Mouse (Mus musculus): ENCODE data around the gene Mrpl10.
A peak's percentile ranks its signal among the peaks of the same experiment; 100 is the strongest.

Gene Mrpl10

DNA sequence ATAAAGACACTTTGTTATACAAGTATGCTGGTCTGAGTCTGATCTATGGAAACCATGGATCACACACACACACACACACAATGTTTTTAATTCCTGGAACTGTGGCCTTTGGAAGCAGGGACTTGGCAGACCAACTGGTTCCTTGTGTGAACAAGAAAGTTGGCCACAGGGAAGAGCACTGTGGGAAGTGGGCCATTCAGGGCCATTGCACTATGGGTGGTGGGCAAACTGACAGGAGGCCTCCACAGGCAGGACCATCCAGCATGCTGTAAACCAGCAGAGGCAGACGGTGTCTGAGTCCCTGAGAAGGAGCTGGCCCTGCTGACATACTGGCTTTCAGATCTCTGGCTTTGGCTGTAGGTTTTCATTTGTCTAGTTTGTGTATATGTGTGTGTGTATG lies 28.0 kb downstream of the Mrpl10 start:
- no peak for DNase-seq (ENCODE audit: low spot score in 2 of 2)

DNA sequence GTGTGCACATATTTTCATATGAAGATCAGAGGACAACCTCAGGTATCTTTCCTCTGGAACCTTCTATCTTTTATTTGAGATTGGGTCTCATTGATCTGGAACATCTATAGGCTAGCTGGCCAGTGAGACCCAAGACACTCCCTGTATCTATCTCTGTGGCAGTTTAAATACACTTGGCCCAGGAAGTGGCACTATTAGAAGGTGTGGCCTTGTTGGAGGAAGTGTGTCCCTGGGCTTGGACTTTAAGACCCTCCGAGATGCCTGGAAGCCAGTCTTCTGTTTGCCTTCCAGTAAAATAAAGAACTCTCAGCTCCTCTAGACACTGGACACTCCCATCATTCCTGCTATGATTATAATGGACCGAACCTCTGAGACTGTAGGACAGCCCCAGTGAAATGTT lies 28.4 kb downstream of the Mrpl10 start:
- DNase-seq (ENCODE audit: low spot score in 2 of 2): no peak

DNA sequence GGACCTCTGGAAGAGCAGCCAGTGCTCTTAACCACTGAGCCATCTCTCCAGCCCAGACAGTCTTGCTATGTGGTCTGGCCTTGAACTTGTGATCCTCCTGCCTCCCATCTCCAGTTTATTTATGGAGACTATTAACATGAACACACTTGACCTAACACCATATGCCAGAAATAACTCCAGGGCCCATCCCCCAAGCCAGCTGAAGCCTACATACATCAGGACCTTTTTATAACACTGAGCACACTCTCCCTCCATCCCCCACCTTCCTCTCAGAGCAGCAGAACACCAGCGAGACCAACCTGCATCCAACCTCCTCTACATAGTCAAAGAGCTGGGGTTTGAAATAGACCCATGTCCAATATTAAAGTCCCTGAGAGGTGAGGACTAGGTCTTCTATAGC lies 29.8 kb downstream of the Mrpl10 start:
- DNase-seq (ENCODE audit: low spot score in 2 of 2): no peak

DNA sequence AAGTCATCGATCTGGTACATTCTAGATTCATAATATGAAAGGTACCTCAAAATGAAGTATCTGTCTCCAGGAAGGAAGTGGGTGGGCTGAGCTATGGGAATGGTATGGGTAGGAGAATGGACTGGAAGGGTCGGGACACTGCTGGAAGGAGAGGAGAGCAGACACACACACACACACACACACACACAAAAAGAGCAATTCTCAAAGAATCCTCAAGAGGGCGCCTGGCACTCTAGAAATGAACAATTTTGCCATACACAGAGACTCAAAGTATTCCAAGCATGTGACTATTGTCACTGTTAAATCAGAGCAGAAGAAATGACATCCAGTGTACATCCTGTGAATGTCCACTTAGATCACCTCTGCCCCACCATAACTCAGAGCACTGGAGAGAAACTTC lies 31.2 kb downstream of the Mrpl10 start:
- DNase-seq (ENCODE audit: low spot score in 2 of 2): peak; percentile 52 to 72

DNA sequence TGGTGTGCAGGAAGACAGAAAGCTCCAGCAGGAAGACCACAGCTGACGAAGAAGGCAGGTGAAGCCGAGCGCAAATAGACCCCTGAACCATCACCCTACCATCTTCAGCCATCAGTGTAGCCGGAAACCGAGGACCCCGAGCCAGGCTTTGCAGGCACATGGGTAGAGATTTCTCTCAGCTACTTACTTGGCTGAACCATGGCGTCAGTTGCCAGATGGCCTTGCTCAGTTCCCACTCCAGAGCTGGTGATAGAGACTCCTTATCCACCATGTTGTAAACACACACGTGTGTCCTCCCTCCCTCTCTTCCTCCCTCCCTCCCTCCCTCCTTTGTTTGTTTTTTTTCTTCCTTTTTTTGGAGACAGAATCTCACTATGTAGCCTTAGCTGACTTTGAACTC lies 32.9 kb downstream of the Mrpl10 start:
- no peak for DNase-seq (ENCODE audit: low spot score in 2 of 2)

DNA sequence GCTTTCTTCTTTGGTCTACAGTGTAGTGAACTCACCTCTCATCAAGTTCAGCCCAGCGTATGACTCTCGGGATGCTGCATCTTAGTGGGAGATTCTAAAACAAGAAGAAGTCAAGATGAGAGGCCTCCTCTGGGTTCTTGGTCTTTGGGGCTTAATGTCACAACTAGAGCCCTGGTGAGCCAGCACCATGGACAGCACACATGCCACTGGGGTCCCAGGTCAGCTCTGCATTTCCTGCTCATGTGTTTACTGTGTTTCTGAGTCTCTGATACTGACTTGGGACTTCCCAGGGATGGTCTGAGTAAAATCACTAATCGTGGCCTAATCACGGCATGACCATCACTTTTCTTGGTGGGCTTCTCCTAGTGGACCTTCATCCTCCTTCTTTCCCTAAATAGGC lies 37.4 kb downstream of the Mrpl10 start:
- no peak for DNase-seq (ENCODE audit: low spot score in 2 of 2)

DNA sequence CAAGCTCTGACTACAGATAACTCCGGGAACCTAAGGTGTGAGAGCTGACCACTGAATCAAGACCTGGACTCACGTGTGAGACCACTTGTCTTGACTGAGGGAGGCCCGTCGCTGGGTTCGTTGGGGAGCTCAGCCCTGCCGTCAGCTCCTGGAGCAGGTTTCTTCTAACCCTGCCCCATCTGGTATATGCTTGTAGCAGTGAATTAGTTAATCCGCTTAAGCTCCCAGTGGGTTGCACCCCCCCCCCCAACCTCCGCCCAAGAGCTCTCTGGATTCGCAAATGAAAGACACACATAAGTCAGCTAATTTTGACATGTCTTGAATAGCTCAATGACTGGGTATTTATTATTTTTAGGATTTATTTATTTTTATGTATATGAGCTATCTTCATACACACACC lies 38.9 kb downstream of the Mrpl10 start:
- DNase-seq (ENCODE audit: low spot score in 2 of 2): no peak

DNA sequence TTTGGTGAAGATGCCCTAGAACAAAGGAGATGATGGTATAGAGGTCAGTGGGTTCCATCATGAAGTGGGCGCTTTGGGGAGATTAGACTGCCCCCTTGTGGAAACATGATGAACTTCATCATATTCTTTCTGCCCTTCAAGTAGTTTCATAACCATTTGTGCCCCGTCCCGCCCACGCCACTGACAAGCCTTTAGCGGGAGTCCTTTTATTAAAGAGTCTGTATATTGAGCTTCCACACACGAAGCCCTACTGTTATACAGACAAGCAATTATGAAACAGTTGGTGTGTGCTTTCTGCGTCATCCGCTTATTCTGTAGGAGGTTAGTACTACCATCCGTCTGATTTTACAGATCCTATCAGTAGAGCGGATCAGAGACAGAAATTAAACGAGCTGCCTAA lies 41.6 kb downstream of the Mrpl10 start:
- peak in 1 of 2 experiments; percentile 41 for DNase-seq (ENCODE audit: low spot score in 2 of 2)

DNA sequence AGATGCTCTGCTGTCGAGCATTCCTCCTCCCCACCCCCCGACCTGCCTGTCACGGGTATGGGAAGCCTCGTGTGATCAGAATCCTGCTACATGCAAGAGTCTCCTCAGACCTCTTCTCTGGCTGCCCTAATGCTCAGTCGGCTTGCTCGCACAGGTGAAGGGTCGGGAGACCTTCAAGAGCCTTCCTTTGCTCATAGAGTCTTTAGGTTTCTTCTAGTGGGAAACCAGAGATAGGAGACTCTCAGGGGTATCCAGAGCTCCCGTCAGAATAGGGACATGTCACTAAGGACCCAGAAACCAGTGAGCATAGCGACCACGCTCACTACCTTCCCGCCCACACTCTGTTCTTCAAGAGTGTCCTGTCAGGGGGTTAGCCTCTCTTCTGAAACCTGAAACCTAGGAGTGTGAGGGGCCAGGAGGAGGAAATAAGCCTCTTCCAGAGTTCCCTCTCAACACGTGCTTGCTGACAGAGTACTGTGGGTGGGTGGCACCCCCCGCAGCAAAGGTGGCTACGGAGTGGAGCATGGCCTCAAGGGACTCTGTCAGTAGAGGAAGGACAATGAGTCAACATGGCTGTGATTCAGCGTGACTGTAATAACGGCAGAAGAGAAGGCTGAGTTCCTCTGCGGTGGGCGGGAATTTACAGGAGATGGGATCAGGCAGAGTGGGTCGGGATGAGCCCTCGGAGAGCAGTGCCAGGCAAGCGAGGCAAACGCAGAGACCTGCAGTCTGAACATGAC lies 42.2 kb downstream of the Mrpl10 start:
- DNase-seq (ENCODE audit: low spot score in 2 of 2): peak; percentile 45 to 55

DNA sequence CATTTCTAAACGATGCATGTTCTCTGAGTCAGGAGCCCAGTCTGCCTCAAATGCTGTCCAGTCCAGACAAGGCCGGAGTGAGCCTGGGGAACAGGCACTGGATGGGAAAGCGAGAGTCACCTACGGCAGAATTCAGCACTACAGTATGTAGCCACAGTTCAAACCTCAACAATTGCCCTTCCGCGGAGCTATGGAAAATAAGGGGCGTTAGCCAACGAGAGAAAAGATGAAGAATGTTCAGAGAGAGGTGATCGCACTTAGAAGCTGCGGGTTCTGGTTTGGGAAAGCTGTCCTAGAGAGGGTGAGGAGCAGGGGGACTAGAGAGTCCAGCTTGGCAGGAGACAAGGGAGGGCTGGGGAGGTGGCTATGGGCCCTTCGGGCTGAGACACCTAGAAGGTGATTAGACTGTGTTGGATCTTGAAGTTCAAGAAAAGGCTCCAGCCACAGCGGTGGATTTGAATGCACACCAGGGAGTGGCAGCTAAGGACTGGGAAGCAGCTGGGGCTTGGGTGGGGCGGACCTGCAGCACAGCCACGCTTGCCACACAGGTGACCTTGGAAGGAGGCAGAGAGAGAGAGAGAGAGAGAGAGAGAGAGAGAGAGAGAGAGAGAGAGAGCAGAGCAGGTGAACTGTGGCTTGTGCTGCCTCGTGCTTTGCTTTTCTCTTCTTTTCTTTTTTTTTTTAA lies 43.6 kb downstream of the Mrpl10 start:
- DNase-seq (ENCODE audit: low spot score in 2 of 2): no peak

DNA sequence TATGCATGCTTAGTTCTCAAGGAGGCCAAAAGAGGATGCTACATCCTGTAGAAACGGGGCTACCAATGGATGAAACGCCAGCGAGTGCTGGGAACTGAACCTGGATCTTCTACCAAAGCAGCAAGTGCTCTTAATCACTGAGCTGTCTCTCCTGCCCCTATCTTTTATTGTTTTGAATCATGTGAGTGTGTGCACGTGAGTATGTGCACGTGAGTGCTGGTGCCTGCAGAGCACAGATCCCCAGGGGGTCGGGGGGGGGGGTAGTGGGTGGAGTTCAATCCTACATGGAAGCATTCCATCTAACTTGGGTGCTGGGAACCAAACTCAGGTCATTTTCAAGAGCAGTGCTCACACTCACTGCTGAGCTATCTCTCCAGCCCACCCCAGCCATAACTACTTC lies 45.0 kb downstream of the Mrpl10 start:
- no peak for DNase-seq (ENCODE audit: low spot score in 2 of 2)

DNA sequence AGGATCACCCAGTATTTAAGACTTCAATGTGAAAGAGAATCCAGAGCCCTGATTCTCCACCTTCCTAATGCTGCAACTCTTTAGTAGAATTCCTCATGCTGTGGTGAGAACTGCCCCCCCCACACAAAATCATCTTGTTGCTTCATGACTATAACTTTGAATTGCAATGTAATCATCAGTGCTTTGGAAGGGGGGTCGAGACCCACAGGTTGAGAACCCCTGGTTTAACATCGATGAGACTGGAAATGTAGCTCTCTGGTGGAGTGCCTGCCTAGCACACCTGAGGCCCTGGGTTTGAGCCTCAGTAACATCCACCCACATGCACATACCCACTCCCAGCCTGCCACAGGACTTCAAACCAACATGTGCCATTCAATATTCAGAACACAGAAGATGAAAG lies 53.2 kb downstream of the Mrpl10 start:
- DNase-seq (ENCODE audit: low spot score in 2 of 2): no peak

DNA sequence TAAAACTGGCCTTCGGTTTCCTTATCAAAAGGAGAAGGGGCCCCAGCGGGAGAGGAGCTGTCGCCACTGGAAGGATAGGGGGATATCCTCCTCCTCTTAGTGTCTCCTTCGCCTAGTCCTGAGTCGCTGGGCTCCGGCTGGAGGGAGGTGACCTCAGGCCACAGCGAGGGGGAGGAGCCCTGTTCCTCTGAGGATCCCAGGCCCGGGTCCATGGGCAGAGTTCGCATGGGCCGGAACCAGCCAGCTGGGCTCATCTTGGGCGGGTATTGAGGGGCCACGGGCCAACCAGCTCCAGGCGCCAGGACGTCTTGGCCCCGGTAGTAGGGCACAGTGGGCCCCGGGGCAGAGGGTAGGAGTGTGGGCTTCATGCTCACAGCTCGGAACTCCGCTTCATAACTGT lies 57.4 kb downstream of the Mrpl10 start:
- DNase-seq (ENCODE audit: low spot score in 2 of 2): no peak

Measured in frontal cortex, postnatal 36 days (tissue).